Mouse (Mus musculus) heart, embryonic 14.5 days (tissue): ENCODE data around the gene Slc23a2. TPM values are rescaled to one million over a fixed set of nuclear protein-coding genes. Genes with fewer than 3 reads are reported as not detected.

Experiments
- ATAC-seq: fragments of 200-750 bp; cut with Nextera tagmentation; 2 replicates; pipeline ENCODE4 v1.8.0; 2017; ENCODE audit warnings: low read depth, moderate TSS enrichment; ENCODE audit not compliant: insufficient number of reproducible peaks, insufficient read depth, low FRiP score
- H3K27ac ChIP-seq, 2 experiments: fragments of 200-500 bp in 1 of 2; fragments of 300-500 bp in 1 of 2; sonication (generic) in 1 of 2; replicated peaks in 1 of 2; 2 replicates each; pipeline ENCODE4 v1.5.1; 2012 to 2014; ENCODE audit warnings: low read depth in 2 of 2, low read length in 2 of 2, control low read depth in 1 of 2, mild to moderate bottlenecking in 1 of 2, mixed read lengths in 1 of 2; ENCODE audit not compliant: control insufficient read depth in 1 of 2, insufficient read depth in 1 of 2
- H3K27me3 ChIP-seq: fragments of 300-500 bp; sonication (generic); 2 replicates; pipeline ENCODE4 v1.6.1; 2014; ENCODE audit warnings: mild to moderate bottlenecking, low read length, control low read depth; ENCODE audit not compliant: control insufficient read depth, insufficient read depth
- H3K36me3 ChIP-seq: fragments of 300-500 bp; sonication (generic); 2 replicates; pipeline ENCODE4 v1.6.1; 2014; ENCODE audit warnings: mild to moderate bottlenecking, control low read depth, low read length, mixed read lengths; ENCODE audit not compliant: control insufficient read depth, insufficient read depth
- H3K4me1 ChIP-seq, 2 experiments: fragments of 200-500 bp in 1 of 2; fragments of 300-500 bp in 1 of 2; sonication (generic) in 1 of 2; 2 replicates each; pipeline ENCODE4 v1.6.1; 2012 to 2014; ENCODE audit warnings: low read length in 2 of 2, control low read depth in 1 of 2, mixed read lengths in 1 of 2; ENCODE audit not compliant: control insufficient read depth in 2 of 2, insufficient read depth in 2 of 2
- H3K4me2 ChIP-seq: fragments of 300-500 bp; sonication (generic); 2 replicates; pipeline ENCODE4 v1.6.1; 2014; ENCODE audit warnings: mild to moderate bottlenecking, low read length
- H3K4me3 ChIP-seq, 2 experiments: fragments of 200-500 bp in 1 of 2; fragments of 300-500 bp in 1 of 2; sonication (generic) in 1 of 2; 2 replicates each; pipeline ENCODE4 v1.5.1; 2012 to 2014; ENCODE audit warnings: low read length in 2 of 2, mild to moderate bottlenecking in 2 of 2, control low read depth in 1 of 2, low read depth in 1 of 2, moderate library complexity in 1 of 2; ENCODE audit not compliant: control insufficient read depth in 1 of 2, insufficient read depth in 1 of 2
- H3K9ac ChIP-seq: fragments of 300-500 bp; sonication (generic); 2 replicates; pipeline ENCODE4 v1.6.1; 2014; ENCODE audit warnings: mild to moderate bottlenecking, low read length
- H3K9me3 ChIP-seq: fragments of 300-500 bp; sonication (generic); 2 replicates; pipeline ENCODE4 v1.6.1; 2016; ENCODE audit warnings: low read length, control low read depth; ENCODE audit not compliant: control insufficient read depth
- WGBS: fragments of 180-500 bp; shearing (Covaris S2); extraction: QIAGEN DNeasy Blood & Tissue Kit; methylation state at CpG from one replicate; pipeline ENCODE4 v1.1.7; 2014; 5-methylcytosine and 5-hydroxymethylcytosine counted together
- polyA plus RNA-seq: library from polyadenylated mRNA; unstranded; fragments of >200 nt; fragmentation: Nextera tagmentation; extraction: Ambion mirVana; gene quantifications from 2 replicates; pipeline ENCODE4 v1.2.1, GENCODE M21; 2014

Slc23a2 gene
- polyA plus RNA-seq, 1 experiment from 2014 or later = 10.9 TPM

GRCm38 (mm10) chr2:132146502-132146901, 1.6 kb upstream of the Slc23a2 start:
- ATAC-seq = no peak

GRCm38 (mm10) chr2:132143943-132144927, 673 bp downstream of the Slc23a2 start:
- Histone ChIP-seq H3K27ac (peak overlapping the region in 1 of 2 experiments; percentile 44; a peak in 1 of 4 replicates), H3K36me3 (no peaks in the 10 kb centered on the region), H3K4me1 (peaks cover 5 to 6% of the 10 kb centered on the region in 2 experiments; a peak in 3 of 4 replicates), H3K27me3 (no peaks in the 10 kb centered on the region), H3K9ac (peak overlapping the region; percentile 89), H3K4me2 (peak overlapping the region; percentile 99), H3K4me3 (peak overlapping the region; percentile 93 to 97), H3K9me3 (no peaks in the 10 kb centered on the region)
- 0 out of 2 replicates have a peak, but pooled peaks have one; percentile 20 for ATAC-seq
- WGBS = 4% methylated on average over 50 of the region's 66 CpGs

More at GRCm38 (mm10) chr2:132146502-132146901, 1.6 kb upstream of the Slc23a2 start:
- H3K4me1 ChIP-seq = peaks cover 5 to 6% of the 10 kb centered on the region in 2 experiments; a peak in 2 of 4 replicates
- H3K4me2 ChIP-seq = no peak overlapping the region
- no peaks in the 10 kb centered on the region for H3K9me3 ChIP-seq
- no peak overlapping the region for H3K9ac ChIP-seq
- peaks cover 5% of the 10 kb centered on the region; the same call in 1 of the 2 replicates for H3K27me3 ChIP-seq
- no peak overlapping the region for H3K4me3 ChIP-seq
- H3K36me3 ChIP-seq = no peaks in the 10 kb centered on the region
- 25% methylated on average over 4 of the region's 4 CpGs for WGBS
- H3K27ac ChIP-seq = no peak overlapping the region

- ATAC-seq = no peak
- Histone ChIP-seq H3K4me3 (no peak overlapping the region), H3K9me3 (no peaks in the 10 kb centered on the region), H3K36me3 (no peaks in the 10 kb centered on the region), H3K27me3 (no peaks in the 10 kb centered on the region), H3K9ac (no peak overlapping the region), H3K4me1 (peaks cover 5 to 6% of the 10 kb centered on the region in 2 experiments; a peak in 3 of 4 replicates), H3K4me2 (no peak overlapping the region), H3K27ac (no peak overlapping the region)
- WGBS = 91% methylated on average over 8 of the region's 8 CpGs
Observed at GRCm38 (mm10) chr2:132142606-132143005, 2.3 kb downstream of the Slc23a2 start.

- no peaks in the 10 kb centered on the region for H3K27me3 ChIP-seq
- no peaks in the 10 kb centered on the region for H3K36me3 ChIP-seq
- H3K9ac ChIP-seq = no peak overlapping the region
- no peak overlapping the region for H3K4me3 ChIP-seq
- H3K4me1 ChIP-seq = peaks cover 6 to 7% of the 10 kb centered on the region in 2 experiments; a peak in 3 of 4 replicates
- H3K4me2 ChIP-seq = no peak overlapping the region
- H3K9me3 ChIP-seq = no peaks in the 10 kb centered on the region
- H3K27ac ChIP-seq = no peak overlapping the region
- no peak for ATAC-seq
- WGBS = 75% methylated on average over 10 of the region's 10 CpGs
Observed at GRCm38 (mm10) chr2:132140536-132140935, 4.4 kb downstream of the Slc23a2 start.

GRCm38 (mm10) chr2:132139099-132139498, 5.8 kb downstream of the Slc23a2 start:
- WGBS = 89% methylated on average over 2 of the region's 2 CpGs
- no peak overlapping the region for H3K4me3 ChIP-seq
- no peak for ATAC-seq
- no peaks in the 10 kb centered on the region for H3K27me3 ChIP-seq
- H3K4me1 ChIP-seq = peaks cover 8 to 13% of the 10 kb centered on the region in 2 experiments; a peak in 3 of 4 replicates
- H3K4me2 ChIP-seq = no peak overlapping the region
- H3K9me3 ChIP-seq = no peaks in the 10 kb centered on the region
- no peak overlapping the region for H3K27ac ChIP-seq
- H3K9ac ChIP-seq = no peak overlapping the region
- H3K36me3 ChIP-seq = no peaks in the 10 kb centered on the region

- no peaks in the 10 kb centered on the region for H3K9me3 ChIP-seq
- no peak for ATAC-seq
- H3K9ac ChIP-seq = no peak overlapping the region
- H3K36me3 ChIP-seq = no peaks in the 10 kb centered on the region
- no peaks in the 10 kb centered on the region for H3K27me3 ChIP-seq
- peaks cover 11 to 24% of the 10 kb centered on the region in 2 experiments for H3K4me1 ChIP-seq
- H3K4me3 ChIP-seq = no peak overlapping the region
- H3K27ac ChIP-seq = no peak overlapping the region
- H3K4me2 ChIP-seq = no peak overlapping the region
- WGBS = 88% methylated on average over 8 of the region's 8 CpGs
Observed at GRCm38 (mm10) chr2:132135876-132136637, 8.9 kb downstream of the Slc23a2 start.

GRCm38 (mm10) chr2:132134758-132135157, 10.2 kb downstream of the Slc23a2 start:
- Histone ChIP-seq H3K36me3 (no peaks in the 10 kb centered on the region), H3K9ac (no peak overlapping the region), H3K4me3 (no peak overlapping the region), H3K27ac (no peak overlapping the region), H3K9me3 (no peaks in the 10 kb centered on the region), H3K4me2 (no peak overlapping the region), H3K4me1 (peaks cover 11 to 26% of the 10 kb centered on the region in 2 experiments), H3K27me3 (no peaks in the 10 kb centered on the region)
- no peak for ATAC-seq
- WGBS = 71% methylated on average over 4 of the region's 4 CpGs
